Mouse (Mus musculus) naive thymus-derived CD4-positive, alpha-beta T cell, adult 2 months (primary cell): ENCODE measurements around the gene Klhl40.

ENCODE experiments used
- DNase-seq: peaks from one replicate; pipeline ENCODE4 v3.0.0-alpha.2; 2011; ENCODE audit warnings: low read depth

Gene Klhl40

DNA sequence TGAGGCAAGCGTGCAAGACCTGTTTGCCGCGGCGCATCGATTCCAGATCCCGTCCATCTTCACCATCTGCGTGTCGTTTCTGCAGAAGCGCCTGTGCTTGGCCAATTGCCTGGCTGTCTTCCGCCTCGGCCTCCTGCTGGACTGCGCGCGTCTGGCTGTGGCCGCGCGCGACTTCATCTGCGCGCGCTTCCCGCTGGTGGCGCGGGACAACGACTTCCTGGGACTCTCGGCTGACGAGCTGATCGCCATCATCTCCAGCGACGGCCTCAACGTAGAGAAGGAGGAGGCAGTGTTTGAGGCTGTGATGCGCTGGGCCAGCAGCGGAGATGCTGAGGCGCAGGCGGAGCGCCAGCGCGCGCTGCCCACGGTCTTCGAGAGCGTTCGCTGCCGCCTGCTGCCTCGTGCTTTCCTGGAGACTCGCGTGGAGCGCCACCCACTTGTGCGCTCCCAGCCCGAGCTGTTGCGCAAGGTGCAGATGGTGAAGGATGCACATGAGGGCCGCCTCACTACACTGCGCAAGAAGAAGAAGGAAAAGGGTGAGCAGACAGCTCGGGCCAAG is 738 bp downstream of the Klhl40 start:
- no peak for DNase-seq

DNA sequence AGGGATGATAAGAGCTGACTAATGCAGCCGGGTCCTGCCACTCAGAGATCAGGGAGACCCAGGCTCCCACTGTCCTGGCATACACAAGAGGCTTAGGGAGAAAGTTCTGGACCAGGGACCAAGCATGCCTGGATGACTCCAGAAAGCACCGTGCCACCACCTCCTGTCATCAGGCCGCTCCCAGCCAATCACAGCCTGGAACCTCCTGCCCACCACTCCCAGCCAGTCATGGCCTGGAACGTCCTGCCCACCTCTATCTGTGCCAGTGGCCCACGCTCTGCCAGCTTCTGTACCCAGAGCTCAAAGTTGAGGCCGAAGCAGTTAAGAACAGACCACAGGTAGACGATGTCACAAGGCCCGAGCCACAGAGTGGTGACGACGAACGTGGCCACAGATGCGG is 7.4 kb downstream of the Klhl40 start:
- no peak for DNase-seq

DNA sequence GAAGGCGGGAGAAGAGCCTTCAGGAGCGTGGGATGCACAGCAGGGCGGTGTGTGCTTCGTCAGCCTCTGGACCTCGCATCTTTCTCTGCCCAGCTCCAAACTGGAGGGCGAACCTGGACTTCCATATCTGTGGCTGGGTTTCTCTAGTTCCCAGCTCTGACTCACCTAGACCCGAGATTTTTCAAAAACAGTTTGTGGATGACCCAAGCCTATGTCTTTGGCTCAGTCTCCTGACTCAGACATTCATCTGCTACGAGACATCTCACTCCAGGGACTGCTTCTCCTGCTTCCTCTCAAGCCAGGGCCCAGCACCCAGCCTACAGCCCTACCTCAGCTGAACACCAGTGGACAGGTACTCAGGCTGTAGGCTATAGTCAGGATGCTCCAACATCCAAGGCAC is 7.9 kb downstream of the Klhl40 start:
- no peak for DNase-seq

DNA sequence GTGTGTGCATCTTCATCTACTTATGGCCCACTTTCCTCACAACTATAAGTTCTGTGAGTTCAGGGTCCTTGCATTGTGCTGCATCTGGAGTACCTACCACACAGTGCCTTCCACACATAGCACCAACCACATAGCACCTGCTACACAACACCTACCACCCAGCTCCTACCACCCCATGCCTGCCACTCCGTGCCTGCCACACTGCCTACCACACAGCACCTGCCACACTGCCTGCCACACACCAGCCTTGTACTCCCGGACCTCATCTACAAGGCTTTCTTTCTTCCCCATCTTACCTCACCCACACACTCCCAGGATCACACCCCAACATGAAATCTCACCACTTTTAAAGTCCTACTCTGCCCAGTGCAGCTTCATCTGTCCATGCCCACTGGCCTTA is 9.0 kb downstream of the Klhl40 start:
- DNase-seq, result no peak

DNA sequence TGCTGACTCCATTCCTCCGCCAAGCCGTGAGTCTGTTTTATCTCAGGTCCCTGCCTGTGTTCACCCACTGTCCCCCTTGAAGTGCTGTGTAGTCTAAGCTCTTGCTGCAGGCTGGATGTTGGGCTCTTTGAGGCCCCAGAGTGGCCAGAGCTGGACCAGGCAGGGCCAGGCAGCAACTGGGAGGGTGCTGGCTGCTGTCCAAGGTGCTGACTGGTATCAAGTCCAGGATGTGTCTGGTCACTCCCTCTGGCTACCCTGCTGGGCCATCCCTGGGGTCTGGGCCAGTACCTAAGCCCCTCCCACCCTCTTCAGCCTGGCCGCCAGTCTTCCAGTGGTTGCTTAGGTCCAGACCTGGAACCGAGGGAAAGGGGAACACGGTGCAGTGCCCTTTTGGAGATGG is 13.8 kb downstream of the Klhl40 start:
- peak; percentile 26 for DNase-seq

DNA sequence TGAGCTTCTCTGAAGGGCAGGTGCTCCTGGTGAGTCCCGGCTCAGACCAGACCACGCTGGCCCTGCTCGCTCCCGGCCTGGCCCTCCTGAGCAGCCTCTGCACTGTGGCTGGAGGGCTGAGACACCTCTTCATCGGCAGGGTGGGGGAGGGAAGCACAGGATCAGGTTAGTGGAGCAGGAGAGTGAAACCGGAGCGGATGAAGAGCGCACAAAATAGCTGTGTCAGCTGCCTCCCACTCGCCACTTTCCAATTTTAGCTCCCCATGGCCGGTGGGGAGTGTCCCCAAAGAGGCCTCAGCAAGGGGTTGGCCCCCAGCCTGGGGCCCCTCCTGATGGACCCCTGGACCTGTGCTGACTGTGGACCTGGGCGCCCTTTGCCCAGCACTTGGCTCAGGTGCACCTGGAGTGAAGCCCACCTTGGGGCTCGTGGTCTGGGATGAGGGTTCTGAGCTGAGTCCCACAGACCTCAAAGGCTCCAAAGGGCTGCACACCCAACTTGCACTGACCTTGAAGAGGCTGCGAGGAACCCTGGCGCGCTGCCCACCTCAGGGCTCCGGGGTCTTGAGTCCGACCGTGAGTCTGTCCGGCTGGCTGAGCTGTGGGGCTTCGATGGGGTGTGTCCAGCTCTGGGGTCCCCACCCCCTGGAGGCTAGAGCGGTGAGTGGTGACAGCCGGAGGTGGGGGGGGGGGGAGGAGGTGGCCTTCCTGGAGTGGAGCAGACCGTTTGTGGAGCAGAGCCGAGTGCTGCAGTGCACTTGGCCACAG is 14.5 kb downstream of the Klhl40 start, which contains the start of gene Hhatl:
Gene Hhatl, minus strand, starts transcription at position 751 of the 765 bp plus-strand sequence.
- no peak for DNase-seq

DNA sequence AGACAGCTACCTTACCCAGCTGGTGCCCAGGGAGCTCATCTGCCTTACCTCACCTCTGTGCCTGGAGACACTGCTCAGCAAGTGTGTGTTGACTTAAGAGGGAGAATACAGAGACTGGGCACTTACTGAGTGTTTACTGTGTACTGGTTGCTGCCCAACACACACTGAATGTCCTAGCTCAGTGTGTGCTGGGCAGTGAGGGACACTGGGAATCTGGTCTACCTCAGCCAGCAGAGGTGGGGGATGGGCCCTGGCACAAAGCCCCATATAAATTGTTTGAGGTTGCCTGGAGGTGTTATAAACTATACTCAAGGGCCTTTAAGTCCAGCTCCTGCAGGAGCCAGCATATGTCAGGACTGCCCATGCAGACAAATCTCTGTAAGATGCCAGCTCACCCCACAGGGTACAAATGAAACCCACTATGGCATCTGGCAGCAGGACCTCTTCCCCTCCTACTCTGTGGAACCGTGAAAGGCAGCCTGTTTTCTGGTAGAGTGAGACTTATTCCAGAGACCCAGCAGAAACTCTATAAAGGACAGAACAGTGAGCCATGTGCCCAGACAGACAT is 17.6 kb downstream of the Klhl40 start:
- DNase-seq, result no peak

DNA sequence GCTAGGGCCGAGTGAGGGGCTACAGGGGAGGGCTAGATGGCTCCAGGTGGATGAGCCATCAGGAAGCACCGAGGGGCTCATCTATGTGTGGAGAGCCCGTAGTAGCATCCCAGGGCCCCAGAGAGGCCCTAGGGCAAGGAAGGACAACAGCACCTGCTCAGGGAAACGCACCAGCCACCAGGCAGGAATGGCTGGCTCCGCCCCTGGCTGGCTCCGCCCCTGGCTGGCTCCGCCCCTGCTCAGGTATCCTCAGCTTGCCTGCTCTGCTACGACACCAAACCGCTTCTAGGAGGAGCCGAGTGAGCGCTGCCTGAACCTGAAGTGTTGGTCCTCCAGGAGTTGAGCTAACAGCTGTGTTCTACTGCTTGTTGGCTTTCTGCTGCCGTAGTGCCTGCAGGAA is 20.3 kb downstream of the Klhl40 start:
- no peak for DNase-seq

DNA sequence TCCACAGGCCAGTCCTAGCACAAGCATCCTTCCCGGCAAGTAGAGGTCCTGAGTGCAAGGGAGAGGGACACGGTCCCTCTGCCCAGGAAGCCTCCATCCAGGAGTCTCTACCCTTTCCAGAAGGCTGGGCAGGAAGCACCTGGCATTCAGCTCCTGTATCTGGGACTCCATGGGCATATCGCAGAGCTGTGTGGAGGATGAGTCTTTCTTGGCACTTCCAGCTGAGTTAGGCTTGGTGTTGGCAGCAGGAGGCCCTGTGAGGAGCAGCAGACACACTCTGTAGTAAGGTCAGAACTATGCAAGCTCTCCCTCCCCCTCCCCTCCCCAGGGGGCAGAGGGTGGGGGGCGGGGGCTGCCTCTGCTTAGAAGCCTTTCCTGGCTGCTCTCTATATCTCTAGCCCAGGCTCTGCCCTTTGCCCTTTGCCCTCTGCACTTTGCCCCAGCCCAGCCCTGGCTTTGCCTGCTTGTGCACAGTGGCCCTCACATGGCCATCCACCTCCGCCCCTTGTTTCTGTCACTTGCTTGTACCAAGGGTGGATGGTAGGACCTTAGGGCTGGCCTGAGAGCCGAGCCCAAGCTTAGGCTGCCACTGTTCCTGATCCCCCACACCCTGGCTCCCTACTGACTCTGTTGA is 21.6 kb downstream of the Klhl40 start:
- no peak for DNase-seq

DNA sequence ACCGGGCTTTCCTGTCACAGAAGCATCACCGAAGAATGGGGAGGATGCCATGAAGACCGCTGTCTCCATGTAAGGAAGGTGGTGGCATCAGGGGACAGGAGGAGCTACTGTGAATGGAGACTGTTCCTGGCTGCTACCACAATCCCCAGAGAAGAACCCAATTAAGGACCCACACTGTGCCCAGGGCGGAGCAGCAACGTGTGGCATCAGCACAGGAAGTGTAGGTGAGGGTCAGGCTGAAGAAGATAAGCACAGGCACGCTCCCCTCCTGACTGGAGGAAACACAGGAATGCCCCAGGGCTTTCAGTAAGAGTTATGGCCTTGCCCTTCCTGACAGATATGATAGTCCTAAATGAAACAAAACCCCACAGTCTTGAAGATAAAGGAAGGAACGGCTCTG is 25.3 kb downstream of the Klhl40 start:
- no peak for DNase-seq

DNA sequence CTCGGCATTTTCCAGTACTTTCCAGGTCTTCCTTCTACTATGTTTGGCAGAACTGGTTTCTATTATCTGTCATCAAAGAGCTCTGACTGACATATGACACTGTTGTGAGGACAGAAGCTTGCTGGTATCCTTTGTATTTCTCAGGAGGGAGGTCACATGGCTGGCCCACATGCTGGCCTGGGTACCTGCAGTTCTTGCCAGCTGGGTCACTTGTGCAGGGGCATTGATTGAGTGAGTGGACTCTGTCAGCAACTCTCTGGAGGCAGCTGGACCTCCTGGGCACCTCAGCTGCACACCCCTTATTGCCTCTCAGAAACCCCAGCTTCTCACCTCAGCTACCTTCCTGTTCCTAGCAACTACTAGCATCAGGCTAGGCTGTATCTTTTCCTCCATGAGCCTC is 30.1 kb downstream of the Klhl40 start:
- no peak for DNase-seq

DNA sequence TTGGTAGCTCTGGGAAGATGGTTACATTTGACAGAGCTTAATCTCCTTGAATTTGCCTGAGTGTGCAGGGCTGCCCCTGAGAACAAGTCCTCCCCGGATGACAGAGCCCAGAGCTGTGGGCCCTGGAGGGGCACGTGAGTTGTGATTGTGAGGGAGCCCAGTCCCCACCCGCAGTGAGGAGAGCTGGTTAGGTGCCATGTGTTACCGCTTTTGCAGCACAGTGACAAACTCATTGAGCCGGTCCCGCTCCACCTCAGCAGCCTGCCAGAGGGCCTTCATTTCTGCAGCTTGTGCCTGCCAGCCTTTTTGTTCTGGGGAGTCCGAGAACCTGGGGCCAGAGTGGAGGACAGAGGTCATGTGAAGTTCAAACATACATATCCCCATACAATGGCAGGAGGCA is 30.5 kb downstream of the Klhl40 start:
- DNase-seq, result no peak

DNA sequence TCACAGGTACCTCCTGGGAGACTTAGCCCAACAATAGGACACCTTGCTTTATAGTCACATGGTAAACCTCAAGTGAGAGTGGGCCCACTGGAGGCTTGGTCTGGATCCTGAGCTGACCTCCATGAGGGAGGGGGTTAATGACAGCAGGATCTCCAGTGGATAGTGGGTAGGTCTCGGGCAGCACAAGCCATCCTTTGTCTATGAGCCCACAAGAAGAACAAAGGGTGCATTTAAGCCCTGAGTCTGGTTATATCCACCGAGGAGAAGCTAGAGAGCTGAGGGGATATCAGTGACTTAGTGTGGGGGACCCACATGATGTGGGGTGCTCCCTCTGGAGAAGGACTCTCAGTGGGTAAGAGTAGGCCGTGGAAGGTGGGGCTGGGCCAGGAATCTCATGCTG is 31.1 kb downstream of the Klhl40 start:
- DNase-seq, result no peak

DNA sequence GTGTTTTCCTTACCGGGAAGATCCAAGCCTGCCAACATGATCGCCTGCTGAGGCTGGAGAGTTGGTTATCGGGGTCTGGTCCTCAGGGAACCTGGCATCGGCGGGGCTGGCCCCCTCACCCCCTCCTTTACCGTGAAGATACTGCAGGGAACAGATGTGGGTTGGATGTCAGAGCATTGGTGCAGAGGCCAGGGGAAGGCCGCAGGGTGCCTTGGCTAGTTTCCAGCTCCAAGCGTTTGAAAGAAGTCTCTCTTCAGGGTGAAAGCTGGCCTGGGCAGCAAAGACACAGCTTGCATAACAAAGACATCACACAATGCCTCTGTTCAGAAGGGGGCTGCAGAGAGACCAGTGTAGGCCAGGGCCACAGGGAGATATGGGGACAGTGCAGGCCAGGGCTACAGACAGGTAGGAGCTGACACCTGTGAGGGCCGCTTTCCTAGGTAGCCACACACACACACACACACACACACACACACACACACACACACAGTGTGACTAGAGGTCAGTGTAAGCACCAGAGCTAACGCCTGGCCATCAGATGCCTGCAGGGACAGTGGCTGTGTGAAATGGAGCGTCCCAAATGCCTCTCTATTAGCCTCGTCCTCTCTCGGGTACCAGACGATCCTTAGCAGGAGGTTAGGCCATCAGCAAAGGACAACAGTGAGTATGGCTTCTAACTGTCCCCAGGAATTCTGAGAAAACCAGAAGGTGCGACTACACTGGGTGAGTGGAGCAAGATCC is 32.8 kb downstream of the Klhl40 start:
- DNase-seq, result no peak

DNA sequence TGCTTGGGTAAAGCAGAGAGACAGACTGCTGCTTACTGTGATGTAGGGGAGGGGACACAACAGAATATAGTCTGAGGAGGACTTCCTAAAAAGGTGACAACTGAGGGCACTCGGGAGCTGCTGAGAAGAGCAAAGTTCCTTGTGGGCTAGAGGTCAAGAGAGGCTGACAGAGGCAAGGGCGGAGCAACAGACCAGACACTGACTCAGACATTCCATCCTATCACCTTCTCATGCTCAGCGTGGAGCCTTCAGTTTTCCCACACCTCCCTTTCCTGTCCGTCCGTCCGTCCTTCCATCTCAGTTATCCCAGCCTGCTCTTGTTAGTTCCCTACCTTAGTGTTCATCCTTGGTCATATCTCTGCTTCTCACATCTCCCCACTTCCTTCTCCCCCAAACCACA is 37.8 kb downstream of the Klhl40 start:
- DNase-seq, result no peak

DNA sequence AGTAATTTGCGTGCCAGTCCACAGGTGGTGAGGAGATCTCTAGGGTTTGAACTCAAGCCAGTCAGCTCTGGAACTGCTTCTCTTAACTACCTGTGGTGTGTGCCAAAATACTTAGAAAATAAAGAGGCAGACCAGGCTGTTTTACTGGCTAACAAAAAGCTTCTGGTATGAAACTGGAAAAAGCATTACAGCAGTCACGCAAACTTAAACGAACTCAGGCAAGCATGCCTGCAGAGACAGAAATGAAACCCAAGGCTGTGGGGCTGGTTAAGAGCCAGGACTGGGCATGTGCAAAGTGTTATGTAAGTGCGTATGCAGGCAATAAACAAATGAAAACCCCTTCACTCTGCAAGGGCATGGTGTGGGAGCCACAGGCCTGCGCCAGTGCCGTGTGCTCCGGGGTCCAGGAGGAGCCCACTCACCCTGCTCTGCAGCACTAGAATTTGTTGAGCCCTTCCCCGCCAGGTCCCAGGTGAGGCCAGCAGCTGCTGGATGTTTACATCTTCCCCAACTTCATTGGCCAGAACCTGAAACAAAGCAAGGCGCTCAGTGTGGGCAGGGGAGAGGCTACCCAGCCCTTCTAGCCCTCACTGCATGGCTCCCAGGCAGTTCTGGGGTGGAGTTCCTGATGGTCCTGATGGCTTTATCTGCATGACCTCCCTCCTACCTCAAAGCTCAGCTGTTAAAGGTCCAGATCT is 41.8 kb downstream of the Klhl40 start:
- DNase-seq, result no peak

DNA sequence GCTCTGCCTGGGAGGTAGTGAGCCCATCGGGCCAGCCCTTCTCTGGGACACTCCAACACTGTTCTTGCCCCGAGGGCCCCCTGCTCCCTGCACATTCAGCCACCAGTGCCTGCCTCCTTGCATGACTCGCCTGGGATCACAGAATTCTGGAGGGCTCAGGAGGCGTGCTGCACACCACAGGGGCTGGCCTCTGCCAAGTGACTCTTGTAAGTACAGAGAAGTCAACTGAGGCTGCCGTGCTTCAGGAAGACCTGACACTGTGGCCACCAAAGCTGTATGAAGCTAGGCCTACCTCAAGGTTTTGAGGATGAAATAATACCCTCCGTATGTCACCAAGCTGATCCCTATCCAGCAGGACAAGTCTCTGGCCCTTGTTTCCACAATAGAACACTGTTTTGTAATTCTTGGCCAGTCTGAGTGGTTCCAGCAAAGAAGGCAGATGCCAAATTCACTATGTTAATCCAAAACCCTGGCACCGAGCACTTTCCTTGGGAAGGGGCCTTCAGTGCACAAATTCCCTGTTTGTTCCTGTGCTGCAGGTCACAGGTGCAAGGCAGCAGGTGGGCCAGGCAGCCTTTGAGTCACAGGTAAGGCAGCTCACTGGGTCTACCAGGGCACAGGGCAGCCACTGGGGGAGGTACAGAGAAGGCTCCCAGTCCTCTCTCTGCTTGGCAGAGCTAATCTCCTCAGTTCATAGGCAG is 42.5 kb downstream of the Klhl40 start:
- no peak for DNase-seq

DNA sequence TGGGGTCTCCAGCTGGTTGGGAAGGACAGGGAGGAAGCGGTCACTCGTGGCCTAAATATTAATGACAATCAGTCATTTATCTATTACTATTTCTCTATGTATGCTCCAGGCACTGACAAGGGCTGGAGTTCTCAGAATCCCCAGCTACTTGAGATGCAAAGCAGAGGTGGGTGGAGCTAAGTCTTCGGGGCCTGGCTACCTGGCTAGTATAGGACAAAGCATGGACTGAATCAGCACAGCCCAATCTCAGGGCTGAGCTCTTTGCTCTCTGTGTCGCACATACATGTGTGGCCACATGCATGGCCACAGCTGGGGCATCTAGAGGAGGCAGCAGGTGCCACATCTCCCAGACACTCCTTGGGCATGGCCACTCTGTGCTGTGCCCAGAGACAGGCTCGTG is 43.4 kb downstream of the Klhl40 start:
- DNase-seq, result no peak

DNA sequence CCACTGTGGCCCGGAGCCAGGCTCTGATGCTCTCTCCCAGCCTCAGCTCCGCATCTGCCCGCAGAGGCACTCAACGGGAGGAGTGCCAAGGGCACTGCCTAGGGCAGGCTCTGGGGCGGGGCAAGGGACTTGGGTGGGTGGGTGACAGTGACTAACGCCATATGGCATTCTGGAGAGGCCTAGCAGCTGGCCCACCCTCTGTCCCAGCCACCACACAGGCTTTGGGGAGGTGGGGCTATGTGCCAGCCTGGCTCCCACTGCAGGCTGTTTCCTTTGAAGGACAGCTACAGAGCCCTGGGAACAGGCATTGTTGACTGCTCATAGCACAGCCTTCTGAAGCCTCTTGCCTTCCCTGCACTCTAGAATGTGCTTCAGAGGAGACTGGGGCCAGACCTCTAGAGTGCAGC is 45.2 kb downstream of the Klhl40 start:
- no peak for DNase-seq

DNA sequence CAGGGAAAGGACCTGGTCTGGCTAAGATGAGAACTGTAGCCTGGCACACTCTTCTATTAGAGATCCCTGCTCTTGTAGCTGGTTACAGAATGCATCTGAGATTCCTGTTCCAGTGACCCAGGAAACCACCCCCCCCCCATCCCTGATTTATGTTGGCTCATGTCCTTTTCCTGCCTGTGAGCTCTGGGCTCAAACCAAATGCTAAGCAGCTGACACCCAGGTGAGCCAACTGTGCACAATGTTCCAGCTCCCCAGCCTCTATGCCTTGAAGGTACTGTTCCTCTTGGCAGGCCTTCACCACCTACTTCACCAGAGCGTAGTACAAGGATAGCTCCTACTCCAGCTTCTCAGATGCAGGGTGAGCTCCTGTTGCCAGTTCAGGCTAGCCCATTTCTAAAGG is 45.6 kb downstream of the Klhl40 start:
- no peak for DNase-seq

DNA sequence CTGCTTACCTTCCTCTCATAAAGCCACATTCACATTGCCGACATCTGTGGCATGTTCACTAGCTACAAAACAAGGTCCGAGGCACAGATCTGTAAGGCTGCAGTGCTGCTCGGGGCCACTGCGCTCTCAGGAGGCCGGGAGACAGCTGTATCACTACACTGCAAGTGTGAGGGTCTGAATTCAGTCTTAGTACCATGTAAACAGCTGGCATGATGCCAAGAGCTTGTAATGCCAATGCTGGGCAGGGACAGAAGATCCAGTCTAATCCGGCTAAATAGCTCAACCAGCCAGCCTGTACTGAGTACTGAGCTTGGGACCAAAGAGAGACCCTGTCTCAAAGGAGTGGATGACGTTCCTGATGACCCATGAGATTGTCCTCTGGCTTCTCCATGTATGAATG is 46.6 kb downstream of the Klhl40 start:
- no peak for DNase-seq
